Mouse (Mus musculus): Measurements from ENCODE around the gene Gm16440. TPM values are rescaled to one million over a fixed set of nuclear protein-coding genes. Genes with fewer than 3 reads are reported as not detected.
"Not testable (repeated sequence)": the region's sequence is repeated elsewhere in the genome, so short reads cannot be mapped to it uniquely, and the experiment has no call there.

The Gm16440 gene
- total RNA-seq (2021): not detected
- long read RNA-seq, experiment 1: 0 reads
- long read RNA-seq, experiment 2: 0 reads

DNA sequence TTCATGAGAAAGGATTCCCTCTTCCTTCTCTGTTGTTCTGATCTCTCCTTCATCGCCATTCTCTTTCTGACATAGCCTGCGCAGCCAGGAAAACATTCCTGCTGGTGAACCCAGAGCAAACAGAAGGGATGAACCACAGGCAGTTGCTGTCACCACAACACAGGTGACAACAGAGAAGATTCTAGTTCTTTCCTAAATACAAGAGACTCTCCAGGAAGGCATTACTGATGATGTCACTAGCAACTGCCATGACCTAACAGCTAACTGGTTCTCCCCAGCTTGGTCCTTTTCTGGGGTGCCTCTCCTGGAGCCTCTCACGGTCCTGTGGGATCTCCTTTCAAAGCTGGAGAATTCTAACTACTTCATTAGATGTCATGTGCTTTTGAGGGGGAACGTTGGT is at the start of gene Gm16440:
TSS of gene Gm16440 (minus strand) at position 101 of the 400 bp plus-strand sequence.
- DNase-seq: not testable (repeated sequence)

GRCm38 (mm10) chr14:6426766-6427165 is 36.6 kb upstream of the Gm16440 start:
- DNase-seq: peak; percentile 40 to 71

DNA sequence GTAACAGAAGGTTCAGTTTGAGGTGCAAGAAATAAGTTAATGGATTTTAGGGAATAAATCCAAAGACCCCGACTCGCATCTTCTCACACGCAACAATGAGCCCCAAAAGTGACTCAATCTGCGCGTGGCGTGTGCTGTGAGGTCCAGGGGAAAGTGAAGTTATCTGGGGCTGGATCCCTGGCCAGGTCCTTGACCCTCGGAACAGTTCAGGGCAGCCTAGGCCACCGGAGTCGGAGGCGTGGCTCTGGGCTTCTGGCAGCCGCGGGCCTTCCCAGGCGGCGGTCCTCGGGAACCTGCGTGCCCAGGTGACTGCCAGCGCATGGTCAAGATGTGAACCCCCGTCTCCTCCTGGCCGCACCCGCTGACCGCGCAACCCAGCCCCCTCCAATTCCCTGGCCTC is 36.2 kb upstream of the Gm16440 start:
- not testable (repeated sequence) for DNase-seq

- not testable (repeated sequence) for DNase-seq
Measured at GRCm38 (mm10) chr14:6412382-6412781, 22.3 kb upstream of the Gm16440 start, which contains the start of gene Gm3591. Gm3591 (minus strand) TSS chr14:6412482.

GRCm38 (mm10) chr14:6343578-6343977 is 46.5 kb downstream of the Gm16440 start, which contains the start of gene Gm3618:
Gm3618 (minus strand) TSS chr14:6343678.
- not testable (repeated sequence) for DNase-seq

Other genes with a start within 250 kb of the Gm16440 start
- gene Gm21560, start 171.0 kb downstream of the Gm16440 start, total RNA-seq (2021): under 1 TPM in 1 of 2 experiments, not detected in 1; 0.27 TPM
- gene Gm3411, start 103.1 kb downstream of the Gm16440 start, total RNA-seq (2021): not detected
- gene Gm21103, start 85.5 kb downstream of the Gm16440 start, total RNA-seq (2021): not detected
- gene Gm3618, start 46.6 kb downstream of the Gm16440 start, total RNA-seq (2021): not detected
- gene Gm3591, start 22.2 kb upstream of the Gm16440 start, total RNA-seq (2021): under 1 TPM in 1 of 2 experiments, not detected in 1; 0.32 TPM
- not detected for gene Gm3594, start 54.3 kb upstream of the Gm16440 start, total RNA-seq (2021)
- not detected for gene Gm8356, start 147.0 kb upstream of the Gm16440 start, total RNA-seq (2021)
- gene Gm3629, start 200.3 kb upstream of the Gm16440 start, total RNA-seq (2021): under 1 TPM in 1 of 2 experiments, not detected in 1; 0.23 TPM
- gene Gm3460, start 232.1 kb upstream of the Gm16440 start, total RNA-seq (2021): not detected

Data from heart, adult 18-20 months (tissue).